Mouse (Mus musculus) MEL (cell line): ENCODE results near the gene Gm17581. TPM values are rescaled to one million over a fixed set of nuclear protein-coding genes. Genes with fewer than 3 reads are reported as not detected.

Experiments used
- DNase-seq: peaks from one replicate; pipeline ENCODE4 v3.0.0; 2011; ENCODE audit warnings: low read depth, low spot score
- H3K27ac ChIP-seq: 2 replicates; pipeline ENCODE4 v1.5.1; 2012; ENCODE audit warnings: low read depth, mild to moderate bottlenecking, control low read depth, low read length, moderate library complexity; ENCODE audit not compliant: control insufficient read depth
- H3K27me3 ChIP-seq, 2 experiments: fragments of 150-350 bp in 1 of 2; sonication (generic) in 1 of 2; 2 replicates each; pipeline ENCODE4 v1.6.1; 2012; ENCODE audit warnings: low read length in 2 of 2, mild to moderate bottlenecking in 2 of 2, improper control_type of control experiment in 1 of 2, moderate library complexity in 1 of 2; ENCODE audit not compliant: insufficient read depth in 2 of 2, control insufficient read depth in 1 of 2
- H3K36me3 ChIP-seq, 2 experiments: 2 replicates each; pipeline ENCODE4 v1.6.1; 2012 to 2014; ENCODE audit warnings: low read length in 2 of 2, improper control_type of control experiment in 1 of 2, inconsistent platforms in 1 of 2, mild to moderate bottlenecking in 1 of 2; ENCODE audit not compliant: insufficient read depth in 2 of 2, control insufficient read depth in 1 of 2
- H3K4me1 ChIP-seq, 2 experiments: fragments of 150-350 bp in 1 of 2; sonication (generic) in 1 of 2; 2 replicates each; pipeline ENCODE4 v1.6.1; 2012; ENCODE audit warnings: low read length in 2 of 2, improper control_type of control experiment in 1 of 2, mild to moderate bottlenecking in 1 of 2; ENCODE audit not compliant: insufficient read depth in 2 of 2, control insufficient read depth in 1 of 2
- H3K4me3 ChIP-seq, 2 experiments: fragments of 150-350 bp in 1 of 2; sonication (generic) in 1 of 2; 2 replicates each; pipeline ENCODE4 v1.5.1; 2012; ENCODE audit warnings: low read depth in 2 of 2, low read length in 2 of 2, mild to moderate bottlenecking in 2 of 2, moderate library complexity in 2 of 2, control low read depth in 1 of 2, improper control_type of control experiment in 1 of 2; ENCODE audit not compliant: control insufficient read depth in 1 of 2, insufficient read depth in 1 of 2
- H3K79me2 ChIP-seq: 2 replicates; pipeline ENCODE4 v1.6.1; 2012; ENCODE audit warnings: mild to moderate bottlenecking, low read length, moderate library complexity; ENCODE audit not compliant: control insufficient read depth, poor library complexity, insufficient read depth
- H3K9ac ChIP-seq: 2 replicates; pipeline ENCODE4 v1.6.1; 2012; ENCODE audit warnings: low read depth, mild to moderate bottlenecking, control low read depth, low read length, moderate library complexity; ENCODE audit not compliant: control insufficient read depth, poor library complexity, severe bottlenecking
- H3K9me3 ChIP-seq: fragments of 150-350 bp; sonication (generic); replicated peaks from 2 replicates; pipeline ENCODE4 v1.6.1; 2012; ENCODE audit warnings: mild to moderate bottlenecking, low read length, improper control_type of control experiment, moderate library complexity; ENCODE audit not compliant: insufficient read depth
- CHD2 ChIP-seq: IDR thresholded peaks from 2 replicates; pipeline ENCODE4 v1.6.1; 2011; ENCODE audit warnings: low read length, improper control_type of control experiment
- ELF1 ChIP-seq: IDR thresholded peaks from 2 replicates; pipeline ENCODE4 v1.6.1; 2014; ENCODE audit warnings: low read depth, mild to moderate bottlenecking, inconsistent platforms, low read length, improper control_type of control experiment, moderate library complexity
- EP300 ChIP-seq, 2 experiments: IDR thresholded peaks; 2 replicates each; pipeline ENCODE4 v1.6.1; 2011; ENCODE audit warnings: improper control_type of control experiment in 2 of 2, low read length in 2 of 2, low read depth in 1 of 2, mild to moderate bottlenecking in 1 of 2
- GABPA ChIP-seq: IDR thresholded peaks from 2 replicates; pipeline ENCODE4 v1.6.1; 2012; ENCODE audit warnings: low read depth, mild to moderate bottlenecking, inconsistent platforms, low read length, improper control_type of control experiment, moderate library complexity
- GATA1 ChIP-seq: IDR thresholded peaks from 2 replicates; pipeline ENCODE4 v1.6.1; 2011; ENCODE audit warnings: low read depth, low read length, improper control_type of control experiment
- HCFC1 ChIP-seq: IDR thresholded peaks from 2 replicates; pipeline ENCODE4 v1.6.1; 2012; ENCODE audit warnings: low read depth, mild to moderate bottlenecking, inconsistent platforms, low read length, improper control_type of control experiment, moderate library complexity
- MAFK ChIP-seq: IDR thresholded peaks from 2 replicates; pipeline ENCODE4 v1.6.1; 2011; ENCODE audit warnings: low read depth, mild to moderate bottlenecking, low read length, improper control_type of control experiment, borderline replicate concordance
- MXI1 ChIP-seq: IDR thresholded peaks from 2 replicates; pipeline ENCODE4 v1.6.1; 2011; ENCODE audit warnings: mild to moderate bottlenecking, low read depth, low read length, improper control_type of control experiment
- MYB ChIP-seq: IDR thresholded peaks from 2 replicates; pipeline ENCODE4 v1.6.1; 2011; ENCODE audit warnings: mild to moderate bottlenecking, low read depth, low read length, improper control_type of control experiment
- MYC ChIP-seq: IDR thresholded peaks from 2 replicates; pipeline ENCODE4 v1.6.1; 2011; ENCODE audit warnings: low read depth, mild to moderate bottlenecking, low read length, improper control_type of control experiment, moderate library complexity
- NELFE ChIP-seq: IDR thresholded peaks from 2 replicates; pipeline ENCODE4 v1.6.1; 2011; ENCODE audit warnings: low read depth, low read length, improper control_type of control experiment
- POLR2A ChIP-seq, 2 experiments: IDR thresholded peaks; 2 replicates each; pipeline ENCODE4 v1.6.1; 2011 to 2012; ENCODE audit warnings: low read length in 2 of 2, mild to moderate bottlenecking in 2 of 2, control low read depth in 1 of 2, improper control_type of control experiment in 1 of 2, low read depth in 1 of 2, moderate library complexity in 1 of 2; ENCODE audit not compliant: control insufficient read depth in 1 of 2, insufficient read depth in 1 of 2, poor library complexity in 1 of 2
- RAD21 ChIP-seq: IDR thresholded peaks from 2 replicates; pipeline ENCODE4 v1.6.1; 2011; ENCODE audit warnings: mild to moderate bottlenecking, low read depth, low read length, improper control_type of control experiment
- SMC3 ChIP-seq: IDR thresholded peaks from 2 replicates; pipeline ENCODE4 v1.6.1; 2011; ENCODE audit warnings: low read depth, low read length, improper control_type of control experiment
- TAL1 ChIP-seq: IDR thresholded peaks from 2 replicates; pipeline ENCODE4 v1.6.1; 2012; ENCODE audit warnings: mild to moderate bottlenecking, inconsistent platforms, low read length, moderate library complexity, mixed read lengths
- TBP ChIP-seq: IDR thresholded peaks from 2 replicates; pipeline ENCODE4 v1.8.0; 2011; ENCODE audit warnings: low read depth, low read length, improper control_type of control experiment
- TCF12 ChIP-seq: IDR thresholded peaks from 2 replicates; pipeline ENCODE4 v1.6.1; 2014; ENCODE audit warnings: low read depth, mild to moderate bottlenecking, inconsistent platforms, low read length, improper control_type of control experiment, moderate library complexity
- USF1 ChIP-seq: IDR thresholded peaks from 2 replicates; pipeline ENCODE4 v1.6.1; 2014; ENCODE audit warnings: low read depth, mild to moderate bottlenecking, inconsistent platforms, low read length, improper control_type of control experiment, moderate library complexity
- ZKSCAN1 ChIP-seq: IDR thresholded peaks from 2 replicates; pipeline ENCODE4 v1.6.1; 2012; ENCODE audit warnings: low read depth, mild to moderate bottlenecking, inconsistent platforms, low read length, improper control_type of control experiment, moderate library complexity
- ZMIZ1 ChIP-seq: IDR thresholded peaks from 2 replicates; pipeline ENCODE4 v1.6.1; 2012; ENCODE audit warnings: low read depth, mild to moderate bottlenecking, inconsistent platforms, low read length, improper control_type of control experiment, moderate library complexity
- polyA plus RNA-seq, 2 experiments: library from polyadenylated mRNA; stranded (reverse) in 1 of 2; unstranded in 1 of 2; fragments of >175 nt in 1 of 2; fragments of >200 nt in 1 of 2; gene quantifications; 2 replicates each; pipeline versions ENCODE4 v1.2.1 to v1.2.4; 2012; ENCODE audit warnings: low replicate concordance in 2 of 2, low read depth in 1 of 2; ENCODE audit not compliant: insufficient read length in 2 of 2, insufficient read depth in 1 of 2, missing spikeins in 1 of 2
- total RNA-seq: library from RNA; depleted of rRNA; stranded (reverse); fragments of 300-350 nt; gene quantifications from 2 replicates; pipeline ENCODE4 v1.2.3, GENCODE M21; 2012

Gm17581 gene
- total and polyA plus RNA-seq, 3 experiments = not detected

DNA sequence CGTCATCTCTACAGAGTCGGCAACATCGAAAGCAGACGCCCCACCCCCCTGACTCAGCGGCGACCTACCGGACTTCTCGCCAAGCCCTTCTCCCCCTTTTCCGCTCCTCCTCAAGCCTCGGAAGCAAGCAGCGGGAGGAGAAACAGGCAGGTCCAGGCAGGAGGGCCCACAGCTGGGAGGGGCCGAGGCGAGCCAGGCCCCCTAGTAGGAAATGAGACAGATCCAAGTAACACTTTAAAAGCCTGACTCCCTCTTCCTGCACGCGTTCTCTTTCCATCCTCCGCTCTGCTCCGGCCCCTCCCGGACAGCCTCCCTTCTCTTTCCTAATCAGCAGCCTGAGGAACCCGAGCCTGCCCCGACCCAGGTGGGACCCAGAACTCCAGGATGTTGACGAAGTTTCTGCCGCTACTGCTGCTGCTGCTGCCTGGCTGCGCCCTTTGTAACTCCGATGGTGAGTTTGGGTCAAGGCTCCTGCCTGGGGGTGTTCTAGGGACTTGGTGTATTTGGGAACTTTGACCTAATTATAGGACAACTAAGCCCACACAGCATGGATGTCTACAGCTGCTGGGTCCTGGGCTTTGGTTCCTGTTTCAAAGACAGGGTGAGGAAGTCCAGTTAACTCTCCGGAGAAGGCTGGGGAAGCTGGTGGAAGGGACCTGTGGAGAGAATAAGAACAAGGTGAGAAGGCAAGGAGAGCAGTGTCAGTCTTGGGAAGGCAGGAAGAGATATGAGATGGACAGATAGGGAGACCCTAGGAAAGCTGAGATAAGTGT lies 15.5 kb upstream of the Gm17581 start, which contains the start of gene Procr:
Procr (plus strand) TSS at position 104 of the 773 bp plus-strand sequence.
- Histone ChIP-seq H3K9me3 (no peaks in the 10 kb centered on the region), H3K9ac (no peak within 1 kb of the TSS), H3K27me3 (peaks cover 4 to 5% of the 10 kb centered on the region in 2 experiments), H3K4me1 (0 out of 4 replicates have a peak, but pooled peaks cover 0 to 3% of the 10 kb centered on the region in 2 experiments), H3K79me2 (no peaks in the 10 kb centered on the region), H3K27ac (no peak within 1 kb of the TSS), H3K4me3 (no peak within 1 kb of the TSS), H3K36me3 (no peaks in the 10 kb centered on the region)
- no peak for DNase-seq
- TF ChIP-seq MYB = no peak
- no peak for TF ChIP-seq HCFC1
- TF ChIP-seq CHD2 = no peak

DNA sequence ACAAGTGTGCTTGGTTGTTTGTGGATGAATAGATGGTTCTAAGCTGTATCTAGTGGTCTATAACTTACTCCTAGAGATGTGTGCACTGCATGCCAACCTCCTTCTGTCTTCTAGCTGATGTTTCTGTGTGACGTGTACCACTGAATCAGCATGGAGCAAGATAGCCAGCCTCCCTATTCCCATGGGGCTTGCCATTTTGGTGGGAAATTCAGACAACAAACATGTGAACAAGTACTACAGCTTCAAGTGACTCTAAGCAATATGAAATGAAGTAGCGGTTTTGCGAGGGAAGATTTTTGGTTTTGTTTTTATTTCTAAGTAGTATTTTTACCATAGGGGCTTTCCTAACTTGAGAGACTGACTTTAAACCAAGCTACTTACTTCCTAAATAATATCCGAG lies 13.7 kb upstream of the Gm17581 start:
- Histone ChIP-seq H3K36me3 (no peaks in the 10 kb centered on the region), H3K27ac (no peak overlapping the region), H3K79me2 (no peaks in the 10 kb centered on the region), H3K4me1 (0 out of 4 replicates have a peak, but pooled peaks cover 0 to 3% of the 10 kb centered on the region in 2 experiments), H3K4me3 (no peak overlapping the region), H3K9ac (no peak overlapping the region), H3K9me3 (no peaks in the 10 kb centered on the region), H3K27me3 (peaks cover 5 to 6% of the 10 kb centered on the region in 2 experiments)
- TF ChIP-seq USF1 (no peak), MAFK (no peak), NELFE (no peak), POLR2A (IDR thresholded peaks at IDR 0.05; ENCODE audit: control insufficient read depth in 1 of 2, insufficient read depth in 1 of 2, low read depth in 1 of 2, low read length in 2 of 2, poor library complexity in 1 of 2) (no peak), ZMIZ1 (no peak), MYB (no peak), GABPA (no peak), GATA1 (no peak), RAD21 (no peak), MYC (no peak)
- DNase-seq = no peak

DNA sequence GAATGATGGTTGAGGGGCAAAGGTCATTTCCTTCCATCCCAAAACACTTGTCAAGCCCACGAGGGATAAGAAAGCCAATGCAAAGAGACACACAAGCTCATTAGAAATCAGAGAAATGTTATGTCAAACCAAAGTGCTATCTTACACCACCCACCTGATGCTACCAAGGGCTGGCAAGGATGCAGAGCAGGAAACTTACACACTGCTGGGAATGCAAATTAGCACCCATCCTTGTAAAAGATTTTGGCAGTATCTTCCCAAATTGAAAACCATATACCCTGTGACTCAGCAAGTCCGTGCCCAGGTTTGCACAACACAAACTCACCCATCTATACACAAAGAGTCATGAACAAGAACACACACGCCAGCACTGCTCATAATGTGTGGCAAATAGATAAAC lies 9.8 kb upstream of the Gm17581 start:
- no peaks in the 10 kb centered on the region for H3K9me3 ChIP-seq
- H3K27ac ChIP-seq = no peak overlapping the region
- H3K9ac ChIP-seq = no peak overlapping the region
- peaks cover 0 to 17% of the 10 kb centered on the region in 2 experiments; a peak in 2 of 4 replicates for H3K4me1 ChIP-seq
- peaks cover 0 to 2% of the 10 kb centered on the region in 2 experiments; a peak in 3 of 4 replicates for H3K27me3 ChIP-seq
- H3K79me2 ChIP-seq = no peaks in the 10 kb centered on the region
- DNase-seq = no peak
- TF ChIP-seq MXI1 = no peak
- no peak for TF ChIP-seq ZKSCAN1
- TF ChIP-seq TBP = no peak
- no peak for TF ChIP-seq EP300 (IDR thresholded peaks at IDR 0.05; ENCODE audit: low read depth in 1 of 2, low read length in 2 of 2)
- TF ChIP-seq TCF12 = no peak
- TF ChIP-seq TAL1 = no peak
- no peak for TF ChIP-seq MAFK
- TF ChIP-seq SMC3 = no peak
- TF ChIP-seq ELF1 = no peak
- TF ChIP-seq POLR2A (IDR thresholded peaks at IDR 0.05; ENCODE audit: control insufficient read depth in 1 of 2, insufficient read depth in 1 of 2, low read depth in 1 of 2, low read length in 2 of 2, poor library complexity in 1 of 2) = no peak
- no peak overlapping the region for H3K4me3 ChIP-seq
- peaks cover 0 to 14% of the 10 kb centered on the region in 2 experiments; a peak in 2 of 4 replicates for H3K36me3 ChIP-seq
